Comparison of ENCODE assay signal across 14 mouse cellular contexts in genomic region chr2:26495701-26496100, GRCm38 (mm10). TPM values are rescaled to one million over a fixed set of nuclear protein-coding genes. Genes with fewer than 3 reads are reported as not detected.
A peak's percentile ranks its signal among the peaks of the same experiment; 100 is the strongest.
DNase-seq lines count a peak whose midpoint lies in the region; ATAC-seq lines count a peak whose summit lies in the region.
"Had no signal": no experiment of that assay in that cellular context is flagged by ENCODE, and none has a peak within 500 bp of the region (broad histone marks: within the 10 kb centered on the region; RNA-seq: fewer than 3 reads in every experiment).

No protein-coding gene starts in this region.

- H3K9me3 ChIP-seq in heart, embryonic 14.5 days (ENCODE audit: control insufficient read depth, low read length): no peaks in the 10 kb centered on the region
- H3K9me3 ChIP-seq in forebrain, embryonic 12.5 days: no peaks in the 10 kb centered on the region
- H3K9me3 ChIP-seq in limb, embryonic 12.5 days: no peaks in the 10 kb centered on the region

- 0 out of 2 replicates have a peak overlapping the region, but pooled peaks have one; percentile 4 for H3K9ac ChIP-seq in heart, embryonic 14.5 days (ENCODE audit: low read length)
- H3K9ac ChIP-seq in forebrain, embryonic 12.5 days: no peak overlapping the region
- no peak overlapping the region for H3K9ac ChIP-seq in limb, embryonic 12.5 days (replicated peaks)
- H3K9ac ChIP-seq: liver, embryonic 14.5 days had no signal

- no peak for ATAC-seq in heart, embryonic 14.5 days (ENCODE audit: insufficient number of reproducible peaks, insufficient read depth, low FRiP score, low read depth)
- ATAC-seq in forebrain, embryonic 12.5 days (ENCODE audit: low FRiP score): no peak
- ATAC-seq in limb, embryonic 12.5 days (ENCODE audit: insufficient number of reproducible peaks, insufficient read depth, low FRiP score, low TSS enrichment, low read depth): no peak

- peaks cover 6% of the 10 kb centered on the region for H3K27me3 ChIP-seq in heart, embryonic 14.5 days (ENCODE audit: control insufficient read depth, insufficient read depth, low read length)
- no peaks in the 10 kb centered on the region for H3K27me3 ChIP-seq in forebrain, embryonic 12.5 days
- no peaks in the 10 kb centered on the region for H3K27me3 ChIP-seq in limb, embryonic 12.5 days

- peaks cover 49 to 71% of the 10 kb centered on the region in 2 experiments for H3K4me1 ChIP-seq in heart, embryonic 14.5 days (ENCODE audit: control insufficient read depth in 2 of 2, insufficient read depth in 2 of 2, low read length in 2 of 2)
- H3K4me1 ChIP-seq in brown adipose tissue, adult 24 weeks (ENCODE audit: control insufficient read depth, insufficient read depth, insufficient read length, low read length): peaks cover 77% of the 10 kb centered on the region
- peaks cover 100% of the 10 kb centered on the region for H3K4me1 ChIP-seq in forebrain, embryonic 12.5 days
- peaks cover 89% of the 10 kb centered on the region for H3K4me1 ChIP-seq in limb, embryonic 12.5 days (replicated peaks)

- no peak overlapping the region for H3K4me3 ChIP-seq in heart, embryonic 14.5 days (ENCODE audit: control insufficient read depth in 1 of 2, insufficient read depth in 1 of 2, low read depth in 1 of 2, low read length in 2 of 2)
- H3K4me3 ChIP-seq in brown adipose tissue, adult 24 weeks (ENCODE audit: insufficient read depth, low read depth, low read length): no peak overlapping the region
- H3K4me3 ChIP-seq in forebrain, embryonic 12.5 days (replicated peaks): no peak overlapping the region
- no peak overlapping the region for H3K4me3 ChIP-seq in limb, embryonic 12.5 days (replicated peaks)
- H3K4me3 ChIP-seq: myocyte had no signal

- H3K4me2 ChIP-seq in heart, embryonic 14.5 days (ENCODE audit: low read length): no peak overlapping the region
- peak overlapping the region; percentile 60 for H3K4me2 ChIP-seq in forebrain, embryonic 12.5 days
- H3K4me2 ChIP-seq in limb, embryonic 12.5 days: no peak overlapping the region

- peak overlapping the region in 1 of 2 experiments; percentile 86; a peak in 2 of 4 replicates for H3K27ac ChIP-seq in heart, embryonic 14.5 days (replicated peaks in 1 of 2; ENCODE audit: control insufficient read depth in 1 of 2, insufficient read depth in 1 of 2, low read depth in 2 of 2, low read length in 2 of 2)
- H3K27ac ChIP-seq in brown adipose tissue, adult 24 weeks (replicated peaks; ENCODE audit: low read depth, low read length): peak overlapping the region; percentile 81; the same call in 1 of the 2 replicates
- H3K27ac ChIP-seq in forebrain, embryonic 12.5 days: peak overlapping the region; percentile 99; the same call in 1 of the 2 replicates
- peak overlapping the region; percentile 92 for H3K27ac ChIP-seq in limb, embryonic 12.5 days
- H3K27ac ChIP-seq: kidney, postnatal 0 days; liver, embryonic 14.5 days had no signal

- peaks cover 2% of the 10 kb centered on the region for H3K36me3 ChIP-seq in heart, embryonic 14.5 days (ENCODE audit: control insufficient read depth, insufficient read depth, low read length)
- peaks cover 45% of the 10 kb centered on the region for H3K36me3 ChIP-seq in forebrain, embryonic 12.5 days (replicated peaks)
- H3K36me3 ChIP-seq in limb, embryonic 12.5 days: peaks cover 4% of the 10 kb centered on the region; the same call in 1 of the 2 replicates

- WGBS in heart, embryonic 14.5 days: 78% methylated on average over 2 of the region's 2 CpGs
- WGBS in forebrain, embryonic 12.5 days: 82% methylated on average over 2 of the region's 2 CpGs
- WGBS in limb, embryonic 12.5 days: 85% methylated on average over 2 of the region's 2 CpGs

- DNase-seq in heart, adult 9 months (ENCODE audit: low spot score in 2 of 2): no peak
- no peak for DNase-seq in kidney, adult 8-10 months
- DNase-seq in gastrocnemius, adult 18-20 months (ENCODE audit: low spot score): no peak
- no peak for DNase-seq in cerebellum, adult 8-10 months
- DNase-seq: adrenal gland, postnatal 36 days; cerebellum, adult 2 months; gastrocnemius, postnatal 10 days had no signal

RNA-seq across cellular contexts. Expression of gene Notch1, which starts 20.8 kb away (rescaled TPM):
- 21.2 and 21.6 TPM in 2 replicates for polyA plus RNA-seq in heart, embryonic 14.5 days (2014; fragmentation: Nextera tagmentation; extraction: Ambion mirVana)
- 5.6 and 8.9 TPM in 2 replicates for polyA plus RNA-seq in brown adipose tissue, adult 24 weeks (2012; ENCODE audit: insufficient read depth, insufficient read length, missing spikeins)
- 49.5 and 61.8 TPM in 2 replicates for polyA plus RNA-seq in forebrain, embryonic 12.5 days (2016; fragmentation: Nextera tagmentation; extraction: Ambion mirVana)
- 13.7 and 14.0 TPM in 2 replicates for polyA plus RNA-seq in limb, embryonic 12.5 days (2016; fragmentation: Nextera tagmentation; extraction: Ambion mirVana)
- total RNA-seq in gastrocnemius, adult 18-20 months (2021): 10 to 100 TPM in 1 of 2 experiments, 1 to 10 TPM in 1; 6.1 to 10.0 TPM

RNA-seq across cellular contexts. Expression of gene Sec16a, which starts 50.7 kb away (rescaled TPM):
- 19.4 TPM in 2 replicates for polyA plus RNA-seq in heart, embryonic 14.5 days (2014; fragmentation: Nextera tagmentation; extraction: Ambion mirVana)
- 21.0 and 21.6 TPM in 2 replicates for polyA plus RNA-seq in brown adipose tissue, adult 24 weeks (2012; ENCODE audit: insufficient read depth, insufficient read length, missing spikeins)
- 30.0 and 33.9 TPM in 2 replicates for polyA plus RNA-seq in forebrain, embryonic 12.5 days (2016; fragmentation: Nextera tagmentation; extraction: Ambion mirVana)
- polyA plus RNA-seq in limb, embryonic 12.5 days (2016; fragmentation: Nextera tagmentation; extraction: Ambion mirVana): 25.6 and 33.0 TPM in 2 replicates
- 10 to 100 TPM; 23.5 to 24.8 TPM for total RNA-seq in gastrocnemius, adult 18-20 months (2021)
